Mouse (Mus musculus): Measurements from ENCODE around the gene Teddm2.

Gene Teddm2

DNA sequence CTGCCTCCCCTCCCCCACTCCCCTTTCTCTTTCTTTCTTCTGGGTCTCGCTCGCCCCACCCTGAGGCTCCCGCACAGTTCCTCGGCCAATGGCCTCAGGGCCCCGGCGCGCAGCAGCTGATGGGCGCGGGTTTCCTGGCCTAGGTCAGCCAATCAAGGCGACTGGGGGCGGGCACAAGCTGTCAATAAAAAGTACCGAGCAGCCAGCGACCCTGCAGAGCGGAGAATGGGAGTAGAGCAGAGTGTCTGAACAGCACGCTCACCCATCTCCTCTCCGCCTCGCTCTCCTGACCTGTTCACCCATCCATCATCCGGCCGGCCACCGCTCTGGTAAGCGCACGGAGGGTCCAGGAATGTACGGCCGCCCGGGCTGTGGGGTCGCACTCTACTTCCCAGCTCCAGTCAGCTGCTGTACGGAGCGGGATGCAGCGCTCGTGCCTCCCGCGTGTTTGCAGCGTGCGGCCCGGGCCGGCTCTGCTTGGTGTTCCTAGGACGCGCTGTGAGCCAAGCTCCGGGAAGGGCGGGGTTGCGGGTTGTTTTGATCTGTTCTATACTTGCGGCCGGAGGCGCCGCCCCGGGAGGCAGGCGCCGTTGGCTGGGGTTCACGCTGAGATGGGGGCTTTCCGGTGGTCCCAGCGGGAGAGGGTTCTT, at the start of gene Teddm2, which contains the start of gene Glul:
TSS of gene Teddm2 (minus strand) at position 498 of the 650 bp plus-strand sequence.
TSS of gene Glul (plus strand) at position 214 of the 650 bp plus-strand sequence.
- DNase-seq (ENCODE audit: low spot score in 2 of 2): peak; percentile 97

DNA sequence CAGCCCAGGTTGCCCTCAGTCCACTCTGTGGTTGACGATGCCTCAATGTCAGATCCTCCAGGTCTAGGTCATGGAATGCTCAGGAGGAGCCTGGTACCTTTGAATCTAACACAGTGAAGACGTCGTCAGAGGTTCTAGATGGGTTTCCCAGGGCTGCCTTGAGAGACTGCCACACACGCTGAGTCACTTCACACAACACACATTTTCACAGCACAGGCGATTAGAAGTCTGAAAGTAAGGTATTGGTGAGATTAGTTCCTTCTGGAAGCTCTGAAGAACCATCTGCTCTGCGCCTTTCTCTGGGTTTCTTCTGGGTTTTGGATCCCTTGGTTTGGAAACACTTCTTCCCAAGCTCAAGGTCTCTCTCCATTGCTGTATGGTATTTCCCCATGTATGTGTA, 47.8 kb upstream of the Teddm2 start:
- DNase-seq (ENCODE audit: low spot score in 2 of 2): no peak

DNA sequence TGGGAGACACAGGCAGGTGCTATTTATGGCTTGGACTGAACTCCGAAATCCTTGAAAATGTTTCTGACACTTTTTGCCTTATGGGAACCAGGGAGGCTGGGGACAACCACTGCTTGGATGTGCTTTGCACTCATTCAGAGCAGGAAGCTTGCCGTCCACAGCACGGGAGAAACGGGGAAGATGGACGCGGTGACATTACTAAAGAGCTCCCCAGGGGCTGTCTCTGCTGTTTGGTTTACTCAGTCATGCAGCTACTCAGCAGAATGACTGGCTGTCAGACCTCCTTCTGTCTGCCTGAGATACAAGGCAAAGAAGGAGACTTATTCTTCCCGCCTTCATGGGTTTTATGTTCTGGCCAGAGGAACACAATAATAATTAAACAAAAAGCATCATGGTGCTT, 46.9 kb upstream of the Teddm2 start:
- DNase-seq (ENCODE audit: low spot score in 2 of 2): no peak

DNA sequence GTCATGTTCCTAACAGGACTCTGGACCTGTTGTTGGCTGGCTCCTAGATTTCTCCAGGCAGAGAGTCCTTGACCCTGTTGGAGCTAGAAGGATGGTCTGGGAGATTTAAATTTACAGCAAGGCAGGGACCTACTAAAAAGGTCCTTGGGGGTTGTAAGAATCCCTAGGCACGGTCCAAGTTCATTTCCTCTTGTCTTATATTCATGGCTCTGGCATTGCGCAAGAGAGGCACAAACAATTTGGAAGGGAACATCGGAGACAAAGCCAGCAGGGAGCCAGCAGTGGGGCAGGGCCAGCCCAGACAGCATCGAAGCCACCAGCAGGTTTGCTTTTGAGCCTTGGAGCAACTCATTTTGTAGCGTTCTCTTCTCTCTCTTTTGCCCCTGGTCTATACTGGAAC, 45.2 kb upstream of the Teddm2 start:
- peak; percentile 21 to 43 for DNase-seq (ENCODE audit: low spot score in 2 of 2)

DNA sequence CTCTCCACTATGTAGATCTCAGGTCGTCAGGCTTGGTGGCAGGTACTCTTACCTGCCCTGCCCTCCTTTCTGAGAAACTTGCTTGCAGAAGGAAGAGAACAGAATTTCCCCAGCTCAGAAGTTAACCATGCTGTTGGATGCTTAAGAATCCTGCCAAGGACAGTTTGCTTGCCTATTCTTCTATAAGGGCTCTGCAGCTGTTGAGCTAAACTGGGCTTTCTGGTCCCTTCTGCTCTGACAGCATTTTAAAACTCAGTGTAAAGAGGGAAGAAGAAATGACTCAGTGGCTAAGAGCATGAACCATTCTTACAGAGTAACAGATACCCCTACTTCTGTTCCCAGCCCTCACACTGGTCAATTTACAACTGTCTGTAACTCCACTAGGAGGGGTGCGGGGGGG, 41.0 kb upstream of the Teddm2 start:
- DNase-seq (ENCODE audit: low spot score in 2 of 2): no peak

DNA sequence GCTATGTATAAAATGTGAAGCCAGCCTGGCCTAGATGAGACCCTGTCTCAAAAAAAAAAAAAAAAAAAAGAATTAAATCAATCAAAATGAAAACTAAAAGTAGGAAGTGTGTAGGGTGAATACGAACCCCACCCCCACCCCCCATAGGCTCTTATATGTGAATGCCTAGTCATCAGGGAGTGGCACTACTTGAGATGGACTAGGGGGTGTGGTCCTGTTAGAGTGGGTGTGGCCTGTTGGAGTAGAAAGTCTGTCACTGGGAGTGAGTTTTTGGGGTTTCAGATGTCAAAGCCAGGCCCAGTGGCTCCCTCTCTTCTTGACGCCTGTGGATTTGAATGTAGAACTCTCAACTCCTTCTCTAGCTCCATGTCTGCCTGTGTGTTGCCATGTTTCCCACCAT, 37.0 kb upstream of the Teddm2 start:
- DNase-seq (ENCODE audit: low spot score in 2 of 2): no peak

DNA sequence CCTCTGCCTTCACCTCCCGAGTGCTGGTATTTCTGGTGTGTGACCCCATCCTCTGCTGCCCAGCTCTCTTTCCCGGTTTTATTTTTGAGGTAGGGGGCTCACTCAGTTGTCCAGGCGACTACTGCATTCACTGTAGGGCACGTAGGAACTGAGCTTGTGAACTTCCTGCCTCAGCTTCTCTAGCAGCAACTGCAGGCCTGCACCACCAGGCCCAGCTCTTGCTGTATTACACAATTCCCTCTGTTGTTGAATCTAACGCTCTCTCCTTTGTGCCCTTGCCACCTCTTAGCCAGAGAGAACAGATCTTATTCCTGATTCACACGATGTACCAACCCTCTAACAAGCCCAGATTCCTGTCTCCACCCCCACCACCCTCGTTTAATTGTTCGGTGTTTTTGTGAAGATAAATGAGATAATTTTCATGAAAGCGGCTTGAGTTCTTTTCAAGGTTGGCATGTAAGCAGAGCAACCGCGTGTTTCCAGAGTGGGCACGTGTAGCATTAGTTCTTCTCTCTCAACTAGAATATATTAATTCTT, 35.9 kb upstream of the Teddm2 start:
- DNase-seq (ENCODE audit: low spot score in 2 of 2): no peak

DNA sequence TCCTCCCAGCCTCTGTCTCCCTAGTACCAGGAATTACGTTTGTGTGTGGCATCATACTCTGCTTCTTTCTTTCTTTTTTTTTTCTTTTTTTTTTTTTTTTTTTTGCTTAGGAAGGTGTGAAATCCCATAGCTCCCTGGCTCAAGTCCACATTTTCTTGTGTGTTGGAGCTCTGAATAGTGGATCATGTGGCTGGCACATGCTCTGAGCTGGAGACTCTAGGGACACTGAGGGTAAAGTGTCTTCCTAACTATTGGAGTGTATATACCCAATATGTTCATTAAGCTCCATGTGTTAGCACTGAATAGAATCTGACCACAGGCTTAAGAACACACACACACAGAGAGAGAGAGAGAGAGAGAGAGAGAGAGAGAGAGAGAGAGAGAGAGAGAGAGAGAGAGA, 33.7 kb upstream of the Teddm2 start:
- DNase-seq (ENCODE audit: low spot score in 2 of 2): no peak

DNA sequence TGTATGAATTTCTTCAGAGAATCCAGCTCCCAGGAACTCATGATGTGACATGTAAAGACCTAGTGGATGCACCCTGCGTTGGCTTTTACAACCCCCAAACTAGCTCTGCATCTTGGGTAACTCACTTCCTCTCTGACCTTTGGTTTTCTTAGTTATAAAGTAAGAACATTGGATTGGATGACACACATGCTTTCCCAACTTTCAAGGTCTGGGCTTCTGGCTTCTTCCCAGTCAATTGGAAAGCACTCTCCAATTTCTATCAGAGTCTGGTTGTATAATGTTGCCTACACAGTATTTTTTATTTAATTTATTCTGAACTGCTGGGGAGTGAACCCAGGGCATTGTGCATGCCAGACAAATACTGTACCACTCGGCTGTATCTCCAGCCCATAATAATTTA, 30.4 kb upstream of the Teddm2 start:
- DNase-seq (ENCODE audit: low spot score in 2 of 2): no peak

DNA sequence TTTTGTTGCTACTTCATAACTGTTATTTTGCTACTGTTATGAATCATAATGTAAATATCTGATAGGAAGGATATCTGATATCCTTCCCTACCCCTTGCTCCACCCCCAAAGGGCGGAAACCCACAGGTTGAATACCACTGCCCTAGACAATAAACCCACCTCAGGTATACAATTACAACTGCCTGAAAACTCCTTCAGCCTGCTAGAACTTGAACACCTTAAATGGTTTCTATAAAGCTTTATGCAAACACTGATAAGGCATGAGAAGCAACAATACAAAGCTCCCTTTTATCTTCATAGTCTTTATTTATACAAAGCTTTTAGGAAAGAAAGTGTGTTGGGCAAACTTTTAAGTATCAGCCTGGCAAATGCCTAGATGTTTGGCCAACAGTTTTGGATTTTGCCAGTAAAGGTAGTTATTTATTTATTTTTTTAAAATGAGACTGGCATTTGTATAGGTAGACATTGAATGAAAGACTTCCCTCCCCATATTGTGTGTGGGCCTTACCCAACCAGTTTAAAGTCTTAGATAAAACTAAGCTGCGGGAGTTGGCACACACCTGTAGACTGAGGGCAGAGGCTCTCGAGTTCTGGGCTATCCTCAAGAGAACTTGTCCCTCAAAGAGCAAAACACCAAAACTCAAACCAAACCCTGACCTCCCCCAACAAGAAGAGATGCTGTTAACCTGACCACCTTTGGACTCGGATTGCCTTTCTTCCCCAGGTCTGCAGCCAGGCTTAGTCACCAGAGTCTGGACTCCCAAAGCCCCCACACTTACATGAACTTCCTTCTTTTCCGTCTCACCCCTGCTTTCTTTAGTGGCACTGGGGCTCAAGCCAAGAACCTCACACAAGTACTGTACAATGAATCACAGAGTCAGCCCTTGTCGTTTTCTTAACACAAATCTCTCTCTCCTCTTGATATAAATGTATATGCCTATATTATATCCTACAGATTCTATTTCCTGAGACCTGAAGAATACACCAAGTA, 24.7 kb upstream of the Teddm2 start:
- DNase-seq (ENCODE audit: low spot score in 2 of 2): no peak

DNA sequence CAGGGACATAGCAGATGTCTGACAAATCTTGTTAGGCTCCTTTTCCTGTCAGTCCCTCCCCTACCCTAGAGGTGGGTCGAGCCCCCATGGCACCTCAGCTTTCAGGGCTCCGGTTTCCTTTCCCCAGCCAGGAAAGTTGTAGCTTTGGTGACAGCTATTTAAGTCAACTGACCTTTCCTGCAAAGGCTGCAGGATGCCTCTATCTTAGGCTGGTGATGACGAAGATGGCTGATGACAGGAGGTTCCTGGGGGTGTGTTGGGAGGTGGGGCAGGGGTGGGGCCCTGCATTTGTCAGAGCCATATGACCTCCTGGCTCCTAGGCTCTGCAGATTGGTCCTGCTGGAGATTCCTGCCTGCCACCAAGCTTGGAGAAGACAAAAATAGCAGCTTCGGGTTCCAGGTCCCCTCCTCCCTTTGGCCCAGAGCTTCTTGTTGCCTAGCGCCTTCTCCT, 22.6 kb upstream of the Teddm2 start:
- DNase-seq (ENCODE audit: low spot score in 2 of 2): peak; percentile 84 to 85

DNA sequence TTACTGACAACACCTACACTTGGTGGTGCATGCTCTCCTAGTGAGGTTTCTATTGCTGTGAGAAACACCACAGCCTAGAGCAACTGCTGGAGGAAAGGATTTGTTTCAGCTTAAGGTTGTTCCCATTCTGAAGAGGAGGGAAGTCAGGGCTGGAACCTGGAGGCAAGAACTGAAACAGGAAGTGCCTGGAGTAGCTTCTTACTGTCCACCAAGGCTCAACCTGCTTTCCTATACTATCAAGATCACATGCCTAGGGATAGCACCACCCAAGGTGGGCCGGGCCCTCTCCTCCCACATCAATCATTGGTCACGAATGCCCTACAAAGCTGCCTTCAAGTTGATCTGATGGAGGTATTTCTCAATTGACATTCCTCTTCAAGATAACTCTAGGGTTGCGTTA, 21.6 kb upstream of the Teddm2 start:
- DNase-seq (ENCODE audit: low spot score in 2 of 2): no peak

DNA sequence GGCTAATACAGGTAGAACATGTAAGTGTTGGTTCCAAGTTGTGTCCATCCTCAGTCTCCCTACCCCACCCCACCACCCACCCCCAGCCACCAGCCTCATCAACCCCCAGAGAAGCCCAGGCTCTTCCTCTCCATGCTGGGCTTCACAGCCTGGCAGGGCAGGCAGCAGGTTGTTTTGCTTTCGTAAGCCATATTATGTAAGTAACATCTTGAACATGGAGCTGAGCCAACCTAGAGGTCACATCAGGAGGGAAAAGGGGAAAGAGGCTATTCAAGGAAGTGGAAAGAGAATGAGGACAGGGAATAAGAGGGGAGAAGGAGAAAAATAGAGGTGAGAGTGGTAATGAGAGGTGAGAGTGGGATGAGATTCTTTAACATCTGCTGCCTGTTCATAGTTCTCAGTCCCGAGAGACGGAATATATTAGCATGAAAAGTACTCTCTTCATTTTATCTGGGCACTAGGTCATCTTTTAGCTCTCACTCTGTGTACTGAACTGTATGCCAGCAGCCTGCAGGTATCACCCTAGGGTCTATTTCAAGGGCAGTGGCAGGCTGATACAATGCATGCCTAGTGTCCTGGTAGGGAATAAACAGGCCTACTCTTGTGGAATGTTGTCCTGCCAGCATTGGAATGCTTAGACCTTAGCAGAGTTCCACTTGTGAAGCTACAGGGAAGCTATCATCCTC, 18.6 kb upstream of the Teddm2 start:
- peak; percentile 61 to 64 for DNase-seq (ENCODE audit: low spot score in 2 of 2)

DNA sequence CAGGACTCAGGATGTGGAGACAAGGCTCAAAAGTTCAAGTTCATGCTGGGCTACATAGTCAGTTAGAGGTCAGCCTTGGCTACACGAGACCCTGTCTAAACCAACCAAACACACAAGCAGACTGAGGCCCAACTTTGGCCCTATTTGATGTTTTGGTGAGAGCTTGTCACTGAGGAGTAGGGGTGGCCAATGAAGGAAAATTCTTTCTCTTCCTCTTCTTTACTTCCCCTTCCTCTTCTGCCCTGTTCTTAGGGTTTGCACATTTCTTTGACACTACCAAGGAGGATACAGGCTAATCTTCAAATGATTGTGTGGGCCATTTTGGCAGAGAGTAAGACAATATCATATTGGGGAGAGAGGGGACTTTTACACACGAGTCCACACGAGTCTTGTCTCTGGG, 13.8 kb upstream of the Teddm2 start:
- DNase-seq (ENCODE audit: low spot score in 2 of 2): no peak

DNA sequence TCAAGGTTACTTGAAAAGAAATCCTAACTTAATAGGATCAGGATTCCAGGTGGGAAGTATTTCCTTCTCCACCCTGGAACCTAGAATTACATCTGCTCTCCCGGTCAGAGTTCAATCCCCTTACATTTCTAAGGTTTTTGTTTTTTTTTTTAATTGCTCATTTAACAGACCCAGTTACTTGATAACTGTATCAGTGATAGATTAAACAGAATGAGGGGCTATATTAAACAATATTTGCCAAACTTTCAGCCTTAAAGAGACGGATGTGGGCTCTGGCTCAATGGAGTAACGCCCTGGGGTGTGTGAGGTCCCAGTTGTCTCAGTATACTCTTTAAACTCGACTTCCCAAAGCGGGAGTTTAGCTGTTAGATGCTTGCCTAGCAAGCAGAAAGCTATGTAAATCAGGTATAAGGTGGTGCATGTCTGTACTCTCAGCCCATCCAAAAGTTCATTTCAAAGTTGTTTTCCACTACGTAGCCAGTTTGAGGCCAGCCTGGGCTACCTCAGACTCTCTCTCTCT, 11.3 kb upstream of the Teddm2 start:
- no peak for DNase-seq (ENCODE audit: low spot score in 2 of 2)

DNA sequence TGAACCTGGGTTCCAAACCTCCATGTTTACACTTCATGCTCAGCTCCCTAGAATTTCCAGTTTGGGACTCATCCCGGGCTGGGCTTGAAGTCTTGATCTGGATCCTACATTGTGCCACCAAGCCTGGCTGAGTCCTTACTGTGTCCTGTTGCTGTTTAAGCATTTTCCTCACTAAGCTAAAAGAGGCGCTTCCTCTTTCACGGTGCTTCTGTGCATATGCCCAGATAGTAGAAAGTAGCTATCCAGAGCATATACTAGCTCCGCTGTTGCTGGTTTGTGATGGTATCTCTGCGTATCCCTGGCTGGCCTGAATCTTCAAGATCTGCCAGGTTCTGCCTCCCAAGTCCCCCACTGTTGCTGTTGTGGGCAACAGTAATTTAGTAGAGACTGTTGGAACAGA, 10.4 kb upstream of the Teddm2 start:
- no peak for DNase-seq (ENCODE audit: low spot score in 2 of 2)

DNA sequence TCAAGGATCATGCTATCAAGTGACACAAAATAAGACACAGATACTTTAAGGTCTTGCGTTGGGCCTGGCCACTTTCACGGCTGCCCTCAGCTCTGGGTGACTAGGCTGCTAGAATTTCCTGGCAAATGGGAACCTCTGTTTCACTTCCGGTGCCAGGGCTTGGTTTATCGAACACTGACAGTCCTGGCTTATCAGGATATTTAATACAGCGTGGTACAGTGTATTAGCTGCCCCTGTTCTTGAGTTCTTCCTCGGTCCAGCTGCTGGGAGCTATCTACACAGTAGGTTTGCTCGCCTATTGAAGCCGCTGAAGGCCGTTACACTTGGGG, 9.9 kb upstream of the Teddm2 start:
- no peak for DNase-seq (ENCODE audit: low spot score in 2 of 2)

DNA sequence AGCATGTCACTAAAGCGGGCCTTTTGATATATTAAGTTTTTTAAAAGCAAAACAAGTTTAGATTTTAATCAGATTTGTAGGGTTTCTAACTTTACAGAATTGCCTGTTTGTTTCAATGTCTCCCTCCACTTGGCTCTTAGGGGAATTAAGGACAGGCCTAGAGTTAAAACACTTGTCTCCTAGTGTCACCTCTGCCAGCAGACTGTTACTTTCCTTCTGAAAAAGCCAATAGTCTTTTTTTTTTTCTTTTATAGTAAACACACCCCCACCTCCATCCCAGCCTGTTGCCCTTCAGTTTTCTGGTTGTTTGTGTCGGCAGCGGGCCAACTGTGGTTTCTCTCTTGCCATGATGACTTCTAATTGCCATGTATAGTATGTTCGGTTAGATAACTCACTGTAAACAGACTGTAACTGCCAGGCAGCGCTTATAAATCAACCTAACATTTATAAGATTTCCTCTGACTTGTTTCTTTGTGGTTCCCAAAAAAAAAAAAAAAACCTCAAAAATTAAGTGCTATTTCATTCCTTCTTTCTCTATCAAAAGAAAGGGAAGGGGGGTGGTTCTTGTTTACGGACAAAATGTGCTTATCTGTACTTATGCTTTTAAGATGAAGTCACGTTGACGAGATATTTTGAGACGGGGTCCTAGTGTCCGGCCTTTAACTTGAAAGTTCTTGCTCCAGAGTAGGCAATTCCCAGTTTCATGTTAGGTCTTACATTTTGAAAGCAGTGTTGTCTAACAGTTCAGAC, 9.4 kb upstream of the Teddm2 start:
- no peak for DNase-seq (ENCODE audit: low spot score in 2 of 2)

DNA sequence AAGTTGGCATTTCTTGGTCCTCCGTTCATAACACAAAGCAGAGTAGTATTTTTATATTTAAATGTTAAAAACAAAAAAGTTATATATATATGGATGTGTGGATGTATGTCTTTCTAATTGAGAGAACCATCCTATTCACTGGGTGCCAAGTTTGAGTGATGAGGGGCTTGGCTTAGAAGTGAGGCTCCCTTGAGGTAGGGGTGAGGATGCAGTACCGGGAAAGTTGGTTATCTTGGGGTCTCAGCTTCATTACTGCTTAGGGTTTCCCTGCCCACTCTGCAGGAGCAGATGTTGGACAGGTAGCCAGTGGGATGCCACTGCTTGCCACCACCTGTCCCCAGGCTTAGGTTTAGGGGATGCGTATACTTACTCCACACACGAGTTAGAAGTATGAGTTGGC, 8.7 kb upstream of the Teddm2 start:
- DNase-seq (ENCODE audit: low spot score in 2 of 2): no peak

DNA sequence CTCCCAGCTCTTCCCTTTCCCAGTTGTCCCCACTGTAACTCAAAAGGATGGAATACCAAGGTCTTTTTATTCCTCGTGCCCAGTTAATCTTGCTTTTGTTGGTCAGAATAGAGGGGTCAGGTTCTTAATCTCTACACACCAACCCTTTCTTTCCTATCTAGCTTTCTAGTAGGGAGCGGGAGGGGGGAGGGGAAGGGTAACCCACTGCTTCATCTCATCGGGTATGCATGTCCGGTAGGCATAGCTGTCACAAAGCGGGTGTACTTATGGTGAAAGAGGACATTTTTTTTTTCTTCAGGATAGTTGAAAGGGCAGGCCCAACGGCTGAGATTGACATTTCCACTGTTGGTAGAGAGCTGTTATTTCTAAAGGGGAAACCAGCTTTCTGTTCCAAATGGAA, 8.2 kb upstream of the Teddm2 start:
- DNase-seq (ENCODE audit: low spot score in 2 of 2): no peak

DNA sequence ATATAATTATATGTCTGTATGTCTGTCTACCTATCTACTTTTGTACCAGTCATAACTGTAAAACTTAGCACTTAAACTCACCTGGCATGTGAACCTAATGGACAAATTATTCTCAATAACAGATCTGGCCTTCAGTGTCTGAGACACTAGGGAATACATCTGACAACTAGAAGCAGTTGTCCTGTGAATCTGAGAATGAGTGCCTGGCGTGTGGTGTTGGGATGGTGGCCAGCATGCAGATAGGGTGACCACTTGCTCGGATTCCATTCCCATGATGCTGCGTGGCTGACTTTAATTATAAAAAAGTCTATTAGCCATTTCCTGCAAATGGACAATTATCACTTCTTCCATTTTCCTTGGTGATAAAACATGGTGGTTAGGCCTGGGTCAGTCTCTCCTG, 5.9 kb upstream of the Teddm2 start:
- no peak for DNase-seq (ENCODE audit: low spot score in 2 of 2)
